Mouse (Mus musculus) spleen, adult 2 months (tissue): ENCODE data around the gene Mknk1. TPM values are rescaled to one million over a fixed set of nuclear protein-coding genes. Genes with fewer than 3 reads are reported as not detected.

Source experiments
- DNase-seq, 2 experiments: peaks; one replicate each; pipeline versions ENCODE4 v3.0.0 to v3.0.0-alpha.2; 2012 to 2021; ENCODE audit warnings: low spot score in 2 of 2, low read depth in 1 of 2
- H3K27ac ChIP-seq: fragments of 200-500 bp; 2 replicates; pipeline ENCODE4 v1.5.1; 2012; ENCODE audit warnings: low read length, inconsistent platforms; ENCODE audit not compliant: insufficient read depth
- H3K27me3 ChIP-seq: fragments of 200-500 bp; 2 replicates; pipeline ENCODE4 v1.6.1; 2012; ENCODE audit warnings: mild to moderate bottlenecking, moderate library complexity, low read length, inconsistent platforms; ENCODE audit not compliant: control insufficient read depth, insufficient read depth
- H3K36me3 ChIP-seq: fragments of 200-500 bp; 2 replicates; pipeline ENCODE4 v1.6.1; 2012; ENCODE audit warnings: mild to moderate bottlenecking, low read length, inconsistent platforms; ENCODE audit not compliant: control insufficient read depth, insufficient read depth
- H3K4me1 ChIP-seq: fragments of 200-500 bp; 2 replicates; pipeline ENCODE4 v1.6.1; 2011; ENCODE audit warnings: inconsistent platforms; ENCODE audit not compliant: control insufficient read depth, insufficient read depth, insufficient read length
- H3K4me3 ChIP-seq: fragments of 200-500 bp; 2 replicates; pipeline ENCODE4 v1.5.1; 2011; ENCODE audit warnings: mild to moderate bottlenecking, inconsistent platforms; ENCODE audit not compliant: insufficient read depth, insufficient read length; ENCODE audit errors: extremely low read depth
- CTCF ChIP-seq: fragments of 200-500 bp; IDR thresholded peaks from 2 replicates; pipeline ENCODE4 v1.5.1; 2011; ENCODE audit warnings: mild to moderate bottlenecking, inconsistent platforms; ENCODE audit not compliant: insufficient read depth, insufficient read length, insufficient replicate concordance; ENCODE audit errors: extremely low read depth
- POLR2A ChIP-seq: fragments of 200-500 bp; IDR thresholded peaks from 2 replicates; pipeline ENCODE4 v1.6.1; 2011; ENCODE audit warnings: low read depth, low read length, inconsistent platforms
- WGBS: fragments of 180-500 bp; shearing (Covaris S2); methylation state at CpG from one replicate; pipeline ENCODE4 v1.1.7; 2018; 5-methylcytosine and 5-hydroxymethylcytosine counted together
- polyA plus RNA-seq: library from polyadenylated mRNA; depleted of rRNA; stranded (reverse); fragments of >200 nt; gene quantifications from 2 replicates; pipeline ENCODE4 v1.2.3, GENCODE M21; 2012

The Mknk1 gene
- polyA plus RNA-seq, 1 experiment: 68.2 TPM

- peaks cover 7% of the 10 kb centered on the region; the same call in 1 of the 2 replicates for H3K36me3 ChIP-seq
- peak within 1 kb of the TSS; percentile 83 for H3K27ac ChIP-seq
- under 1% methylated on average over 57 of the region's 57 CpGs for WGBS
- no peaks in the 10 kb centered on the region for H3K27me3 ChIP-seq
- TF ChIP-seq POLR2A: no peak
- TF ChIP-seq CTCF: no peak
- peak in 1 of 2 experiments; percentile 70 for DNase-seq
- H3K4me3 ChIP-seq: peak within 1 kb of the TSS; percentile 87
- H3K4me1 ChIP-seq: peaks cover 10% of the 10 kb centered on the region; the same call in 1 of the 2 replicates
Observed at GRCm38 (mm10) chr4:115827888-115828571, 11.0 kb upstream of the Mknk1 start, which contains the start of gene Mob3c. Gene Mob3c (plus strand): TSS chr4:115828092.

DNA sequence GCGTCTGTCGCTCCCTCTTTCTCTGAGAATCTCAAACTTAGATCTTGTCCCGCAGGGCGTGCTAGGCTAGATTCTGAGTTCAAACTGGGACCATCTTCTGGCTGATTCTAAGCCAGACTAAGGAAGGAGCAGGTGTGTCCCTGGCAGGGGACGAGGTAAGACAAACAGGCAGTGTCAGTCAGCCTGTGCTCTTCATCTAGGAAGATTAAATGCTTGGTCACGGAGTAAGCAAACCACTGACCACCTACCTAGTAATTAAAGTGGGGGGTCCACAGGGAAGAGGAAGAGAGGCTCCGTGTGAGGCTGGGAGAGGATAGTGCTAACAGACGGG is 10.5 kb upstream of the Mknk1 start:
- H3K4me3 ChIP-seq: peak overlapping the region; percentile 87
- peak overlapping the region; percentile 1; the same call in 1 of the 2 replicates for H3K27ac ChIP-seq
- TF ChIP-seq CTCF (no peak), POLR2A (no peak)
- no peaks in the 10 kb centered on the region for H3K27me3 ChIP-seq
- DNase-seq: no peak
- 17% methylated on average over 8 of the region's 8 CpGs for WGBS
- H3K4me1 ChIP-seq: peaks cover 10% of the 10 kb centered on the region; the same call in 1 of the 2 replicates
- H3K36me3 ChIP-seq: peaks cover 7% of the 10 kb centered on the region; the same call in 1 of the 2 replicates

DNA sequence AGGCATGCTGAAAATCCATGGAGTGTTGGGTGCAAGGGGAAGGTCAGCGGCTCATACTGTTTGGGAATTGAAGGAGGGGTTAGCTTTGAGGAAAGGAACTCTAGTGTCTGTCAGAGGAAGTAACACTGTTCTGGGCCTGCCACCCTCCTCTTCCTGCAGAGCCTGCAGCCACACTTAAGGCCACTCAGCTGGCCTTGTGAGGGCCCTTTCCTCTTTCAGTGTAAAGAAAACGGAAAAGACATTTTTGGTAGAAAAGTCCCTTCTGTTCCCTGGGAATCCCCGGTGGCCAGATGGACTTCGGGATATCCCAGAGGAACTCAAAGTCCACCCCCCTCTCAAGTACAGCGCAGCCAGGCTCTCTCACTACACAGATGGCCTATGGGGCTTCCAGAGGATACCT is 8.5 kb upstream of the Mknk1 start:
- WGBS: 37% methylated on average over 5 of the region's 5 CpGs
- H3K27ac ChIP-seq: peak overlapping the region; percentile 37; the same call in 1 of the 2 replicates
- DNase-seq: no peak

GRCm38 (mm10) chr4:115831221-115831620 is 7.8 kb upstream of the Mknk1 start:
- H3K27ac ChIP-seq: no peak overlapping the region; the same call in 1 of the 2 replicates
- H3K36me3 ChIP-seq: peaks cover 14% of the 10 kb centered on the region
- H3K4me1 ChIP-seq: peaks cover 10% of the 10 kb centered on the region; the same call in 1 of the 2 replicates
- no peak overlapping the region for H3K4me3 ChIP-seq
- WGBS: 89% methylated on average over 22 of the region's 22 CpGs
- H3K27me3 ChIP-seq: no peaks in the 10 kb centered on the region
- TF ChIP-seq CTCF (no peak), POLR2A (no peak)
- DNase-seq: no peak

More for the DNA sequence above, 8.5 kb upstream of the Mknk1 start:
- Histone ChIP-seq H3K4me1 (peaks cover 10% of the 10 kb centered on the region; the same call in 1 of the 2 replicates), H3K27me3 (no peaks in the 10 kb centered on the region), H3K4me3 (no peak overlapping the region), H3K36me3 (peaks cover 14% of the 10 kb centered on the region)
- TF ChIP-seq CTCF: no peak
- TF ChIP-seq POLR2A: no peak

DNA sequence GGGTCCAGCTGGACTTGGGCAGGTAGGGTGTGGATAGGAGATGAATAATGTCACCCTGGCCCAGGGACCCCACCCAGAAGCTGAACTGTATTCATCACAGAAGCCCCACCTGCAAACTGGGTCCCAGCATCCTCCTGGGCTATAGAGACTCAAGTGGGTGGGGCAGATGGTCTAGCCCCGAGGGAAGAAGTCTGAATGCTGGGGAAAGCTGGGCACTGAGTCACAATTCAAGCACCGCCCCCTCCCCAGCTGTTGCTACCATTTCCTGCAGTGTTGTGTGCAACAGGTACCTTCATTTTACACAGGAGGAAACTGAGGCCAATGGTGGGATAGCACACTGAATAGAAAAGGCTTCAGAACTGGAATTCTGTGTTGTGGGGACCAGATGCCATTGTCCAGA is 7.0 kb upstream of the Mknk1 start:
- H3K36me3 ChIP-seq: peaks cover 14% of the 10 kb centered on the region
- H3K4me1 ChIP-seq: peaks cover 10% of the 10 kb centered on the region; the same call in 1 of the 2 replicates
- no peak for TF ChIP-seq POLR2A
- no peak for TF ChIP-seq CTCF
- no peaks in the 10 kb centered on the region for H3K27me3 ChIP-seq
- no peak overlapping the region for H3K4me3 ChIP-seq
- no peak for DNase-seq
- H3K27ac ChIP-seq: no peak overlapping the region
- 51% methylated on average over 2 of the region's 2 CpGs for WGBS

GRCm38 (mm10) chr4:115835576-115835975 is 3.4 kb upstream of the Mknk1 start:
- Histone ChIP-seq H3K27ac (no peak overlapping the region), H3K4me3 (no peak overlapping the region), H3K27me3 (no peaks in the 10 kb centered on the region), H3K4me1 (peaks cover 10% of the 10 kb centered on the region; the same call in 1 of the 2 replicates), H3K36me3 (peaks cover 14% of the 10 kb centered on the region)
- TF ChIP-seq POLR2A: no peak
- TF ChIP-seq CTCF: no peak
- WGBS: 75% methylated on average over 2 of the region's 2 CpGs
- DNase-seq: no peak

DNA sequence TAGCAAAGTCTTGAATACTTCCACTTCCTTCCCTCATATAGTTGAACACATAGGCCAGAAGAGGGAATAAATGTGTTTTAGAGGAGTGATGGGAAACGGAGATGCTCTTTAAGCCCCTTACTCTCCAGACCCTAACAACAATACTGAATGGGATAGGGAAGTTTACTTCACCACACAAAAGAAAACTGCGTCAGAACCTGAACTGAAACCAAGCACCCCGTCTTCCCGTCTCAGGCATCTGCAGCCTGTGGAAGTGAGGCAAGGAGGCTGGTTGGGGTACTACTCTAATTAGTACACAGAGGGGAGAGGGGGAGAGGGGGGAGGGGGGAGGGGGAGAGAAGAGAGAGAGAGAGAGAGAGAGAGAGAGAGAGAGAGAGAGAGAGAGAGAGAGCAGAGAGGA is 802 bp upstream of the Mknk1 start:
- 16% methylated on average over 4 of the region's 4 CpGs for WGBS
- TF ChIP-seq POLR2A: no peak
- TF ChIP-seq CTCF: no peak
- no peak overlapping the region for H3K27ac ChIP-seq
- no peaks in the 10 kb centered on the region for H3K27me3 ChIP-seq
- peak overlapping the region; percentile 46 for H3K4me3 ChIP-seq
- H3K4me1 ChIP-seq: peaks cover 5% of the 10 kb centered on the region; the same call in 1 of the 2 replicates
- peaks cover 8% of the 10 kb centered on the region for H3K36me3 ChIP-seq
- DNase-seq: peak in 1 of 2 experiments; percentile 12
